Mouse (Mus musculus): ENCODE data around the gene Ifitm10.

DNA sequence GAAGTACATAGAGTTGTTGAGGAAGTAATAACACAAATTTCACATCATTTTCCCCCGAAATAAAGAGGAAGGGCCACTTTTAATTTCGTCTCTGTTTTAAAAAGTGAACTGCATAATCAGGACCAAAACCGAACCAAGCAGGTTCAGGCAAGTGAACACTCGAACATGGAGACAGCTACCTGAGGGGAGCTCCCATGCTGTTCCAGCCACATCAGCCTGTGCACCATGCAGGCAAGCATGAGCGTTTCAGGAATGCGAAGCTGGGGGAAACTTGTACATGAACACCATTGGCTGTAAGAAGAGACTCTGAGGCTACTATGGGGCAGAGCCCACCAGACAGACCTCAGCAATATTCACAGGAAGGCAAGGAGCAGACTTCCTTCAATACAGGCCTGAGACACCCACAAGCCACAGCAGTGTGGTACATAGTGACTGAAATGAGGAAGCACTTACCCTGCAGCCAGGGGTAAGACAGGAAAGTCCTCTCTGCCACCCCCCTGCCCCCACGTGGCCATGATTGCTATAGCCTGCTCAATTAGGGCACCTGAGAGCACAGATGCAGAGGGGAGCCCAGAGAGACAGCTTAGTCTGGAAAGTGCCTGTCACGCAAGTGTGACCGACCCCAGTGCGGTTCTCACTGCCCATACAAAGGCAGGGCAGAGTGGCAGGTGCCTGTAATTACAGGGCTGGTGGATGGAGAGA, 33.1 kb downstream of the Ifitm10 start:
- TF ChIP-seq CTCF (IDR thresholded peaks at IDR 0.05): peak; percentile 37; the same call in 1 of the 2 replicates
- TF ChIP-seq EP300 (IDR thresholded peaks at IDR 0.05): no peak

Data from lung, postnatal 0 days (tissue).